Mouse (Mus musculus) WW6 (cell line): ENCODE data around the gene Nlrp4f.

Experiments
- DNase-seq: peaks from one replicate; pipeline ENCODE4 v3.0.0-alpha.2; 2013; ENCODE audit warnings: low read depth, low spot score

Nlrp4f gene

GRCm38 (mm10) chr13:65205877-65206276 is at the start of gene Nlrp4f:
Nlrp4f (minus strand) TSS chr13:65205977.
- DNase-seq: no peak

GRCm38 (mm10) chr13:65243273-65243672 is 37.5 kb upstream of the Nlrp4f start:
- DNase-seq: no peak

GRCm38 (mm10) chr13:65242319-65242787 is 36.6 kb upstream of the Nlrp4f start:
- DNase-seq: no peak

- no peak for DNase-seq
These were observed 36.0 kb upstream of the Nlrp4f start for GRCm38 (mm10) chr13:65241627-65242318.

GRCm38 (mm10) chr13:65241099-65241626 is 35.4 kb upstream of the Nlrp4f start:
- DNase-seq: peak; percentile 84

- peak; percentile 94 for DNase-seq
These were observed 34.8 kb upstream of the Nlrp4f start for GRCm38 (mm10) chr13:65240509-65241098.

GRCm38 (mm10) chr13:65237211-65237610 is 31.4 kb upstream of the Nlrp4f start:
- no peak for DNase-seq

- DNase-seq: no peak
These were observed 20.9 kb upstream of the Nlrp4f start for GRCm38 (mm10) chr13:65226657-65227056.

GRCm38 (mm10) chr13:65225945-65226344 is 20.2 kb upstream of the Nlrp4f start:
- no peak for DNase-seq

- no peak for DNase-seq
These were observed 5.1 kb downstream of the Nlrp4f start for GRCm38 (mm10) chr13:65200667-65201066.

GRCm38 (mm10) chr13:65176472-65177091 is 29.2 kb downstream of the Nlrp4f start:
- no peak for DNase-seq

GRCm38 (mm10) chr13:65175734-65176471 is 29.9 kb downstream of the Nlrp4f start:
- peak; percentile 68 for DNase-seq

GRCm38 (mm10) chr13:65174102-65174501 is 31.7 kb downstream of the Nlrp4f start:
- no peak for DNase-seq

- no peak for DNase-seq
These were observed 55.8 kb downstream of the Nlrp4f start, which contains the start of gene Olfr466 for GRCm38 (mm10) chr13:65149940-65150339. Olfr466 (plus strand) TSS chr13:65150240.

- DNase-seq: no peak
These were observed 68.0 kb downstream of the Nlrp4f start, which contains the start of gene Olfr465-ps1 for GRCm38 (mm10) chr13:65137789-65138188. Olfr465-ps1 (plus strand) TSS chr13:65138089.
